In the genomic region with DNA sequence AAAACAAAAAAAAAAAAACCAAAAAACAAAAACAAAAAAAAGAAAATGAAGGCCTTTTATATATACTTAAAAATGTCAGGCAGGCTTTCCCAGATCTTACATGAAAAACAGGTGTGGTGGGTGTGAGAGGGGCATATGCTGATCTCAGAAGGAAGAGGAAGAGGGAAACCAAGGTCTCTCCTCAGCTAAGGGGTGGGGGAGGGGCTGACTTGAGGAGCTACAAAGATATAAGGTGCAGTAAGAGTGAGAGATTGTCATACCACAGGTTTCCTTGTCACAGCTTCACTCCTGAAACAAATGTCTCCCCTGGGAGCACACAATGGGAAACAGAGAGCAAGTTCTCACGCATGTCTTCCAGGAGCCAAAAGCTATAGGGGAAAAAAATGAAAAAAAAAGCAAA, we compare ENCODE assay signal across 19 mouse cellular contexts.
DNase-seq lines count a peak whose midpoint lies in the region; TF ChIP-seq lines count a peak whose summit lies in the region.
"Had no signal": no experiment of that assay in that cellular context is flagged by ENCODE, and none has a peak within 500 bp of the region (broad histone marks: within the 10 kb centered on the region; RNA-seq: fewer than 3 reads in every experiment).

No protein-coding gene starts in this region.

- no peak for TF ChIP-seq RAD21 in CH12.LX (IDR thresholded peaks at IDR 0.05; ENCODE audit: low read depth, low read length)

- no peak for TF ChIP-seq EP300 in CH12.LX (IDR thresholded peaks at IDR 0.05; ENCODE audit: low read length)

- 90% methylated on average over 1 of the region's 1 CpGs for WGBS in thymus, adult 2 months

- TF ChIP-seq POLR2A in thymus, adult 2 months (IDR thresholded peaks at IDR 0.05; ENCODE audit: control insufficient read depth, extremely low read depth, insufficient read depth, low read length, poor library complexity), result no peak
- TF ChIP-seq POLR2A in CH12.LX (IDR thresholded peaks at IDR 0.05; ENCODE audit: low read depth, low read length), result no peak

- H3K27ac ChIP-seq in thymus, adult 2 months (ENCODE audit: control insufficient read depth, insufficient read depth, low read length), result no peak overlapping the region
- H3K27ac ChIP-seq in CH12.LX (ENCODE audit: insufficient read depth, low read depth), result no peak overlapping the region

- H3K9ac ChIP-seq in CH12.LX (ENCODE audit: insufficient read depth, low read depth), result no peak overlapping the region

- no peaks in the 10 kb centered on the region for H3K36me3 ChIP-seq in thymus, adult 2 months (ENCODE audit: control insufficient read depth, insufficient read depth, low read length)
- no peaks in the 10 kb centered on the region for H3K36me3 ChIP-seq in CH12.LX (replicated peaks in 1 of 2; ENCODE audit: control insufficient read depth in 1 of 2, insufficient read depth in 1 of 2, low read length in 1 of 2)
- H3K36me3 ChIP-seq: G1E had no signal

- peaks cover 3% of the 10 kb centered on the region for H3K9me3 ChIP-seq in CH12.LX (replicated peaks; ENCODE audit: low read length)
- H3K9me3 ChIP-seq: G1E had no signal

- dilution Hi-C loops in CH12.LX (cut with MboI; ENCODE audit: extremely low pct_ligation_motif_present, extremely low pct_unique_long_range_greater_than_20kb, low sequenced_read_pairs), result no loop called here

- H3K4me2 ChIP-seq in CH12.LX (ENCODE audit: insufficient read depth, low read depth, poor library complexity, severe bottlenecking), result no peak overlapping the region

- H3K79me2 ChIP-seq in CH12.LX (replicated peaks; ENCODE audit: control insufficient read depth, extremely low read depth, insufficient read depth, poor library complexity, severe bottlenecking), result no peaks in the 10 kb centered on the region

- no peaks in the 10 kb centered on the region for H3K27me3 ChIP-seq in thymus, adult 2 months (ENCODE audit: control insufficient read depth, insufficient read depth, low read length)
- H3K27me3 ChIP-seq in CH12.LX (replicated peaks), result peaks cover 26% of the 10 kb centered on the region

- no peak overlapping the region for H3K4me3 ChIP-seq in thymus, adult 2 months (ENCODE audit: control insufficient read depth, insufficient read depth, low read length)
- no peak overlapping the region for H3K4me3 ChIP-seq in CH12.LX (replicated peaks in 1 of 3; ENCODE audit: low read depth in 2 of 3, low read length in 2 of 3, poor library complexity in 1 of 3)

- TF ChIP-seq CTCF in thymus, adult 2 months (IDR thresholded peaks at IDR 0.05; ENCODE audit: borderline replicate concordance, control insufficient read depth, extremely low read depth, insufficient read depth, low read length, poor library complexity), result no peak
- no peak for TF ChIP-seq CTCF in CH12.LX (conservative IDR thresholded peaks at IDR 0.05 in 1 of 2, IDR thresholded peaks at IDR 0.05 in 1 of 2; ENCODE audit: low read depth in 2 of 2, low read length in 2 of 2)

- DNase-seq in heart, adult 11 months, result peak; percentile 76
- DNase-seq in heart, adult 18-20 months, result no peak
- DNase-seq in thymus, postnatal 0 days (ENCODE audit: low spot score), result peak; percentile 61
- no peak for DNase-seq in thymus, postnatal 36 days
- peak; percentile 62 for DNase-seq in thymus, postnatal 4 days
- DNase-seq in thymus, adult 2 months, result no peak
- DNase-seq in CH12.LX (ENCODE audit: extremely low read depth), result peak; percentile 6
- no peak for DNase-seq in urinary bladder, postnatal 10 days (ENCODE audit: low spot score)
- DNase-seq: adrenal gland, adult 2 months; adrenal gland, adult 8-10 months; adrenal gland, postnatal 10 days; adrenal gland, postnatal 14 days; adrenal gland, postnatal 25 days; adrenal gland, postnatal 36 days; B cell, adult 2 months; cerebellum, adult 11 months; cerebellum, adult 11-12 months; cerebellum, adult 18-20 months had no signal

- in situ Hi-C loops in CH12.LX (cut with MboI; ENCODE audit: low pct_ligation_motif_present, low pct_unique_long_range_greater_than_20kb, low sequenced_read_pairs), result no loop called here

- H3K4me1 ChIP-seq in thymus, adult 2 months (replicated peaks; ENCODE audit: control insufficient read depth, insufficient read depth, low read length), result no peaks in the 10 kb centered on the region
- no peaks in the 10 kb centered on the region for H3K4me1 ChIP-seq in CH12.LX (ENCODE audit: control insufficient read depth in 1 of 2, insufficient read depth in 2 of 2)

TF ChIP-seq in CH12.LX, 34 proteins besides CTCF, POLR2A, EP300 and RAD21:
- TF ChIP-seq MEF2A (IDR thresholded peaks at IDR 0.05; ENCODE audit: borderline replicate concordance, low read depth, low read length), result no peak
- no peak for TF ChIP-seq MYC (IDR thresholded peaks at IDR 0.05; ENCODE audit: low read depth, low read length)
- no peak for TF ChIP-seq SMC3 (IDR thresholded peaks at IDR 0.05; ENCODE audit: low read depth, low read length)
- no peak for TF ChIP-seq KAT2A (IDR thresholded peaks at IDR 0.05; ENCODE audit: insufficient replicate concordance, low read length)
- no peak for TF ChIP-seq RCOR1 (conservative IDR thresholded peaks at IDR 0.05; ENCODE audit: low read depth, low read length)
- TF ChIP-seq JUND (conservative IDR thresholded peaks at IDR 0.05; ENCODE audit: low read depth, low read length), result no peak
- TF ChIP-seq NRF1 (IDR thresholded peaks at IDR 0.05; ENCODE audit: low read depth, low read length), result no peak
- no peak for TF ChIP-seq MAFK (IDR thresholded peaks at IDR 0.05; ENCODE audit: insufficient replicate concordance, low read length)
- no peak for TF ChIP-seq NELFE (IDR thresholded peaks at IDR 0.05; ENCODE audit: low read depth, low read length)
- no peak for TF ChIP-seq CHD2 (IDR thresholded peaks at IDR 0.05; ENCODE audit: low read length)
- TF ChIP-seq TBP (conservative IDR thresholded peaks at IDR 0.05; ENCODE audit: low read depth, low read length), result no peak

Comparison
In these comparisons a context has a peak if more than half of its experiments do, and no peak if none do; other contexts are left out.
1. DNase-seq: peak in heart, adult 11 months (single experiment), thymus, postnatal 0 days (single experiment), thymus, postnatal 4 days (single experiment) and CH12.LX (single experiment); none in heart, adult 18-20 months (0 of 2), thymus, postnatal 36 days (0 of 2), thymus, adult 2 months (single experiment) and urinary bladder, postnatal 10 days (single experiment).